Mouse (Mus musculus): ENCODE measurements around the gene Enpp5. TPM values are rescaled to one million over a fixed set of nuclear protein-coding genes. Genes with fewer than 3 reads are reported as not detected.

The Enpp5 gene
- polyA plus RNA-seq (2012; rRNA removed), result 11.0 and 12.2 TPM in 2 replicates

DNA sequence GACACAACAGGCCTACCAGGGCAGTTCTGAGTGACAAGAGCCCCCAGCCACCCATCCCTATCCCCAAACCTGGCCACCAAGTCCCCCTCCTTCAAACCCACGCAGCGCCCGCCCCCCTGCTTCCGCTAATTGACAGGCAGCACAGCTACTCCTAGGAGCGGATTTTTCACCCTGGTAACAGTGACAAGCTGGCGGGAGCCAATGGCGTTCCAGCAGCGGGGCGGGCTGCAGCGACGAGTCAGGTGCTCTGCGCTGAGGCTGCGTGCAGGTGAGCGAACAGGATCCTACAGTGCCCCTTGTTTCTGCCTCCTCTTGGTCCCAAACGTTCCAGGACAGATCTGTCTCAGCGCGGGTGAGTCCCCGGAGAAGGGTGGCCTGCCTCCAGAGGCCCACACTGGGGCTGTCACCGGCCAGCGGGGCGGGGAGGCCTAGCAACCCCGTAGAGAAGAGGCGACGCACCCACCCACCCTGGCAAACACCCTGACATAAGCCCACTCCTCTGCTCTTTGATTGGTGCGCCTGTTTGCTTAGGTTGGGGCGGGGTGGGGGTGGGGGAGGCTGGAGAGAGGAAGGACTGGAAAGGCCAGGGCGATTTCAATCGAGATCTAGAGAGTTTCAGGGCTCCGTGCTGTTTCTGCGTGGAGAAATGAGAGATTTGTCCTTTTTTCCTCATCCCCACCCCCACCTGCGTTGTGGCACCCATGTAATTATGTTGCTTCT, at the start of gene Enpp5:
Enpp5 (plus strand) TSS at position 183 of the 720 bp plus-strand sequence.

DNA sequence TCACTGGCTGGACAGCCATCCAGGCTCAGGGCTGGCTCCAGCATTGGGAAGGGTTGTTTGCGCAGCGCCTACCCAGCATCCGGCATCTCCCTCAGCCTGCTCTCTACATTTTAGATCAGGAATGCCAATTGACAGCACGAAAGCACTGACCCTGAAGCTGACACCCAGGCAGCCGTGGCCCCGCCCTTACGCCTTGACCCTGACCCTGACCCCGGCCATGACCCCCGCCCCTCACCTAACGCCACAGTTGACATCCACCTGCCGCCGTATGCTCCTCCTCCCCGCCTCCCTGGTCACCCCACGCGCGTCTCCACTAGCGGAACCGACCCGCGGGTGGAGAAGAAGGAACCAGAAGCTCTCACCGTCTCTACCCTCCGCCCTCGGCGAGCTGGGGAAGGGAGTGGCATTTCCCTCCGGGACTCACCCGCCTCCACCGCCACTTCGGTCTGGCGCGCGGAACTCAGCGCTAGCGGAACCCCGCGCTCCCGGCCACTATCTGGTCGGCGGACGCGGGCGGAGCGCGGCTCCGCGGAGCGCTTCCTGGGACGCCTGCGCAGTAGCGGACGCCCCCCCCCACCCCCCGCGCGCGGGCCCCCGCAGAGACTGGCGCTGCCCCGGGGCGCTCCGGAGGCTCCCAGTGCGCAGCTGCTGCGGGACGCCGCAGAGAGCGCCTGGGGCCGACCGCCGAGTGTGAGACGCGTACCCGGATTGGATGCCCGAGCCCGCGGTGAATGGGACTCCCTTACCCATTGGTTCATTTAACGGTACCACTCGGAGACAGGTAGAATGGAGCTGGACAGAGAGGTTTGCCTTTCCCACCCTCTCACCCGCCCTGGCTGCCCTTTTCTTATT, 26.9 kb downstream of the Enpp5 start, which contains the start of gene Enpp4:
Enpp4 (minus strand) TSS at position 523 of the 852 bp plus-strand sequence.

Other genes with a start within 250 kb of the Enpp5 start
- 3.2 and 3.6 TPM in 2 replicates for gene Enpp4, start 27.0 kb downstream of the Enpp5 start, polyA plus RNA-seq (2012; rRNA removed)
- 0.26 and 0.35 TPM in 2 replicates for gene Clic5, start 109.8 kb downstream of the Enpp5 start, polyA plus RNA-seq (2012; rRNA removed)